Mouse (Mus musculus): ENCODE results near the gene Nup205.

The Nup205 gene

DNA sequence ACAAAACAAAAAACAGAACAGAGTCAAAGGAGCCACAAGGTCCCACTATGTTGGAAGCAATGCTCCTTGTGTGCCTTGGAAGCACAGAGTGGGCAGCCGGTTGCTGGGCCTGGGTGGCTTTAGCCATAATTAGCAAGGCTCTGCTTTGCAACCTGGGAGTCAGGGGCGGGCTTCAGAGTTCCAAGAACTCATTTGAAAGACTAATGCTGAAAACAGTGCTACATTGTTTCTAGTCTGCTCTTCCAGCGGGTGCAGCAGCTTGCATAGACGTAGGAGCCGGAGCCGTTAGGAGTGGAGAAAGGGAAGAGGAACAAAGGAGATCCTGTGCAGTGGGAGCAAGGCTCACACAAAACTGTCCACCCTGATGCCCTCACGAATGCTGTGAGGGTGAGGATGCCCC is 111.7 kb downstream of the Nup205 start:
- DNase-seq, result no peak

DNA sequence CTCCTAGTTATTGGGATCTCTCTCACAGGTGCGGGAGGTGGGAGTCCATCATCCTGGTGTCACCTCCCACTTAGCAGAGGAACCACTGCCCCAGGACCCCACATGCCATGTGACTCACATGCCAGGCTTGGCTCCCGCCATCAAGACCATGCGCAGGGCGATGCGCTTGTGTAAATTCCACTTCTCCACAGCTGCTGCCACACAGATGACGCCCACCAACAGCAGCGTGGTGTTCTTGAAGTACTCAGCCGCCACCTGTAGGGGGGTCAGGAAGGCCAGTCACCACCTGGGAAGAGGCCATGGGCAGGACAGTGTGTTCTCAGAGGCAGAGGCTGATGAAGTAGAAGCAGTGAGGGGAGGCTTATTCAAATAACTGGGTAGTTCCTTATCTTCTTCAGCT is 112.5 kb downstream of the Nup205 start:
- no peak for DNase-seq

DNA sequence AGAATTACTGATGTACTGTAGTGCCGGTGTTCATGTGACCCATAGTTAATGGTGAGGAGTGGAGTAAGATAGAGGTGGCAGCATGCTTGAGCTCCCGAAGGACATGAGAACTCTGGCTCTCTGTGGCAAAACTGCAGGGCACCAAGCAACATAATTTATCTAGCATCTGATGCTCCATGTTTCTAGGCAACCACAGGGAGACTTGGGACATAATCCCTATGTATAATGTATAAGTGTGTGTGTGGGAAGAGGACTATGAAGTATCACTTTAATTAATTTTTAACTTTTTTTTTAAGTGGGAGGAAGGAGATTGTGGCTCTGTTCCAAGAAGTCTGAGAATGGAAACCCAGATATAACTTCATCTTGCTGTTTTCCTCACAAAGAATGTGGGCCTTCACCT is 117.7 kb downstream of the Nup205 start:
- no peak for DNase-seq

DNA sequence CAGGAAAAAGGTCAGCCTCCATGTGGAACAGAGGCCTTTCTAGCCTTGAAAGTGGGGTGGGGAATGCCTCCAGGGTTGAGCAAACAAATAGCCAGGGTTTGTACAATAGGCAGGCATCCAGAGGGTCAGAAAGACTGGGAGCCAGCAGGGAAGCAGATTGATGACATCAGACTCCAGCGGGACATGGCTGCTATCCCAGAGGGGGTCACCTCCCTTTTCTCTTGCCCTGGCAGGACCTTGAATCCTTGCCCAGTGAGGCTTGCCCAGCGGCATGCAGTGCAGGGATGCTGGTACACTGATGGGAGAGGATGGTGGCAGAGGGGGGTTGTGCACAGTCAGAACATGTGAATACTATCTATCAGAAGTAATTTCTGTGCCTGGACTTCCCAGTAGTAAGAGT is 119.8 kb downstream of the Nup205 start:
- DNase-seq, result peak in 1 of 2 experiments; percentile 19
